Mouse (Mus musculus) layer of hippocampus, postnatal 36 days (tissue): ENCODE data around the gene Usp54. TPM values are rescaled to one million over a fixed set of nuclear protein-coding genes. Genes with fewer than 3 reads are reported as not detected.
A peak's percentile ranks its signal among the peaks of the same experiment; 100 is the strongest.

Source experiments
- DNase-seq, 2 experiments: peaks; one replicate each; pipeline ENCODE4 v3.0.0; 2022
- total RNA-seq, 2 experiments: library from RNA; stranded (reverse); gene quantifications; 2 replicates each; pipeline ENCODE4 v1.2.3; 2021

Gene Usp54
- total RNA-seq = 10 to 100 TPM; 49.1 to 57.8 TPM

GRCm38 (mm10) chr14:20640644-20641437, at the start of gene Usp54:
Gene Usp54 (minus strand): TSS chr14:20641063.
- DNase-seq = peak; percentile 95 to 96

- no peak for DNase-seq
Measured at GRCm38 (mm10) chr14:20689009-20689408, 48.1 kb upstream of the Usp54 start.

- DNase-seq = no peak
Measured at GRCm38 (mm10) chr14:20686576-20686975, 45.7 kb upstream of the Usp54 start.

GRCm38 (mm10) chr14:20682498-20682897, 41.6 kb upstream of the Usp54 start:
- DNase-seq = no peak

- DNase-seq = no peak
Measured at GRCm38 (mm10) chr14:20681742-20682141, 40.9 kb upstream of the Usp54 start.

- DNase-seq = no peak
Measured at GRCm38 (mm10) chr14:20677906-20678305, 37.0 kb upstream of the Usp54 start.

- peak; percentile 96 to 97 for DNase-seq
Measured at GRCm38 (mm10) chr14:20674064-20674833, 33.4 kb upstream of the Usp54 start, which contains the start of gene Sec24c. Gene Sec24c (plus strand): TSS chr14:20674308.

- peak in 1 of 2 experiments; percentile 44 for DNase-seq
Measured at GRCm38 (mm10) chr14:20673735-20674063, 32.8 kb upstream of the Usp54 start.

- DNase-seq = no peak
Measured at GRCm38 (mm10) chr14:20672990-20673389, 32.1 kb upstream of the Usp54 start.

GRCm38 (mm10) chr14:20668154-20668810, 27.4 kb upstream of the Usp54 start, which contains the start of gene Synpo2l:
Gene Synpo2l (minus strand): TSS chr14:20668354.
- DNase-seq = no peak

GRCm38 (mm10) chr14:20667469-20667868, 26.6 kb upstream of the Usp54 start:
- DNase-seq = no peak

- no peak for DNase-seq
Measured at GRCm38 (mm10) chr14:20664436-20664835, 23.6 kb upstream of the Usp54 start.

GRCm38 (mm10) chr14:20663601-20664000, 22.7 kb upstream of the Usp54 start:
- no peak for DNase-seq

GRCm38 (mm10) chr14:20662740-20663139, 21.9 kb upstream of the Usp54 start:
- no peak for DNase-seq

- peak in 1 of 2 experiments; percentile 23 for DNase-seq
Measured at GRCm38 (mm10) chr14:20661661-20662331, 20.9 kb upstream of the Usp54 start.

- peak; percentile 91 to 92 for DNase-seq
Measured at GRCm38 (mm10) chr14:20660827-20661660, 20.2 kb upstream of the Usp54 start.

- no peak for DNase-seq
Measured at GRCm38 (mm10) chr14:20659687-20660086, 18.8 kb upstream of the Usp54 start.

GRCm38 (mm10) chr14:20658902-20659301, 18.0 kb upstream of the Usp54 start:
- DNase-seq = no peak

- DNase-seq = peak in 1 of 2 experiments; percentile 34
Measured at GRCm38 (mm10) chr14:20658326-20658725, 17.5 kb upstream of the Usp54 start.

GRCm38 (mm10) chr14:20656361-20656760, 15.5 kb upstream of the Usp54 start, which contains the start of gene Myoz1:
Gene Myoz1 (minus strand): TSS chr14:20656540.
- DNase-seq = no peak

GRCm38 (mm10) chr14:20655731-20656130, 14.9 kb upstream of the Usp54 start:
- DNase-seq = no peak
